Mouse (Mus musculus): ENCODE results near the gene Lemd2. TPM values are rescaled to one million over a fixed set of nuclear protein-coding genes. Genes with fewer than 3 reads are reported as not detected.

Gene Lemd2
- polyA plus RNA-seq, 2 experiments = 3.1 to 16.4 TPM

DNA sequence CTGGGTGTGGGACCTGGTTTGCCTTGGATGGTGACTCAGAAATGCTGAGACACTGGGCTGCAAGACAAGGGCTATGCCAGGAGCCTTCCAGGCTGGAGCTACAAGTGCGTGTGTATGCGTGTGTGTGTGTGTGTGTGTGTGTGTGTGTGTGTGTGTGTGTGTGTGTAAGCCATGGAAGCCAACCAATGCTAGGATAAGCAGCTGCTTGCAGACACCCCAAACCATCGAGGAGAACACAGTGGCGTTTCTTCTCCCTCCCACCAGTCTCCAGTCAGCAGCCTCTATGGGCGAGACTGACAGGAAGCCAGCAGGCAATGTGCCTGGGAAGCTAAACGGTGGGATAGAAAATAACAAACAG, 26.9 kb upstream of the Lemd2 start:
- ATAC-seq (ENCODE audit: insufficient read depth) = no peak
- TF ChIP-seq EP300 (IDR thresholded peaks at IDR 0.05; ENCODE audit: low read depth) = no peak
- no peak for TF ChIP-seq CTCF (IDR thresholded peaks at IDR 0.05; ENCODE audit: low read depth)
- DNase-seq (ENCODE audit: low read depth in 3 of 3, low spot score in 3 of 3) = no peak
- H3K36me3 ChIP-seq (replicated peaks; ENCODE audit: control insufficient read depth, insufficient read depth, low read depth) = no peaks in the 10 kb centered on the region
- H3K27ac ChIP-seq = no peak overlapping the region
- no peaks in the 10 kb centered on the region for H3K4me1 ChIP-seq (replicated peaks; ENCODE audit: control insufficient read depth in 2 of 2, insufficient read depth in 2 of 2, low read length in 1 of 2)
- no peak overlapping the region for H3K4me3 ChIP-seq (ENCODE audit: insufficient read depth in 1 of 2, low read depth in 2 of 2, low read length in 2 of 2)
- no peaks in the 10 kb centered on the region for H3K9me3 ChIP-seq (ENCODE audit: control insufficient read depth, low read length)
- H3K4me2 ChIP-seq (ENCODE audit: low read depth) = no peak overlapping the region
- WGBS (ENCODE audit: insufficient replicate concordance) = 45% methylated on average over 6 of the region's 6 CpGs
- no peak overlapping the region for H3K9ac ChIP-seq (replicated peaks)
- no peaks in the 10 kb centered on the region for H3K27me3 ChIP-seq (ENCODE audit: control insufficient read depth, insufficient read depth, low read length)

GRCm38 (mm10) chr17:27230455-27231145, 26.3 kb upstream of the Lemd2 start:
- no peaks in the 10 kb centered on the region for H3K9me3 ChIP-seq (ENCODE audit: control insufficient read depth, low read length)
- TF ChIP-seq EP300 (IDR thresholded peaks at IDR 0.05; ENCODE audit: low read depth) (no peak), CTCF (IDR thresholded peaks at IDR 0.05; ENCODE audit: low read depth) (no peak)
- H3K27ac ChIP-seq = no peak overlapping the region
- 45% methylated on average over 8 of the region's 8 CpGs for whole genome bisulfite sequencing (ENCODE audit: insufficient replicate concordance)
- H3K27me3 ChIP-seq (ENCODE audit: control insufficient read depth, insufficient read depth, low read length) = no peaks in the 10 kb centered on the region
- H3K9ac ChIP-seq (replicated peaks) = no peak overlapping the region
- no peak for ATAC-seq (ENCODE audit: insufficient read depth)
- H3K4me2 ChIP-seq (ENCODE audit: low read depth) = no peak overlapping the region
- H3K36me3 ChIP-seq (replicated peaks; ENCODE audit: control insufficient read depth, insufficient read depth, low read depth) = no peaks in the 10 kb centered on the region
- no peak overlapping the region for H3K4me3 ChIP-seq (ENCODE audit: insufficient read depth in 1 of 2, low read depth in 2 of 2, low read length in 2 of 2)
- no peaks in the 10 kb centered on the region for H3K4me1 ChIP-seq (replicated peaks; ENCODE audit: control insufficient read depth in 2 of 2, insufficient read depth in 2 of 2, low read length in 1 of 2)
- no peak for DNase-seq (ENCODE audit: low read depth in 3 of 3, low spot score in 3 of 3)

DNA sequence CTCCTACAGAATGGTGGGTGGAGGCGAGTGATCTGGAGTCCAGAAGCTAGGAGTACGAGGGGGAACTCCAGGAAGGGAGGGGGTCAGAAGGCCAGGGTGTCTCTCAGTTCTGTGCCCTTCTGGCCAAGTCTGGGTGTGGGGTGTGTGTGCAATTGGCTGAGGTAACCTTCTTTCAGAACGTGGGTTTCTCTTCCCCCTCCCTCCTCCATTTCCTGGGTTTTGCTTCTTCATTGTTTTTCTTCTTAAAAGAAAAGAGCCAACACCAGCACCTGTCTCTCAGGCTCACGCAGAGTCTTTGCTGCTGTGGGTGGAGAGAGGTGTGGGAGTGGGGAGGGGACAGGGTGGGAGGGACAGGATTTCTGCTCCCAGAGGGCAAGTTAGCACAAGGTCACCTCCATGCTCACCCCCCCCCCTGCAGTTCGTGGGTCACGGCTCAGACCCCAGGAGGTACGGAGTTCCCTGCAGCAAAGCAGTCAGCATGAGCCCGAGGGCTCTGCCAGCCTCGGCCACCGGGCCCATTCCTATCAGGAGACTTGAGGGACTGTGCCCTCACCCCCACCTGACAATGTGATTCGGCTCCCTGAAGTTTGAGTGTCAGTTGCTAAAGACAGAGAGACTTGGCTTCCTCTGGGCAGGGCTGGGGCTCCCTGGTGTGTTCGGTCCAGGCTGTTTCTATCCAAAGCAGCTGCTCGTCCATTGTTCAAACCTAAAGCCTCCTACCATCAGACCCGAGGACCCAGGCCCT, 25.6 kb upstream of the Lemd2 start:
- no peaks in the 10 kb centered on the region for H3K27me3 ChIP-seq (ENCODE audit: control insufficient read depth, insufficient read depth, low read length)
- H3K36me3 ChIP-seq (replicated peaks; ENCODE audit: control insufficient read depth, insufficient read depth, low read depth) = no peaks in the 10 kb centered on the region
- no peaks in the 10 kb centered on the region for H3K4me1 ChIP-seq (replicated peaks; ENCODE audit: control insufficient read depth in 2 of 2, insufficient read depth in 2 of 2, low read length in 1 of 2)
- DNase-seq (ENCODE audit: low read depth in 3 of 3, low spot score in 3 of 3) (no peak), ATAC-seq (ENCODE audit: insufficient read depth) (no peak)
- no peak overlapping the region for H3K9ac ChIP-seq (replicated peaks)
- H3K9me3 ChIP-seq (ENCODE audit: control insufficient read depth, low read length) = no peaks in the 10 kb centered on the region
- no peak for TF ChIP-seq EP300 (IDR thresholded peaks at IDR 0.05; ENCODE audit: low read depth)
- no peak for TF ChIP-seq CTCF (IDR thresholded peaks at IDR 0.05; ENCODE audit: low read depth)
- no peak overlapping the region for H3K4me3 ChIP-seq (ENCODE audit: insufficient read depth in 1 of 2, low read depth in 2 of 2, low read length in 2 of 2)
- no peak overlapping the region for H3K27ac ChIP-seq
- no peak overlapping the region for H3K4me2 ChIP-seq (ENCODE audit: low read depth)
- 24% methylated on average over 14 of the region's 14 CpGs for WGBS (ENCODE audit: insufficient replicate concordance)

DNA sequence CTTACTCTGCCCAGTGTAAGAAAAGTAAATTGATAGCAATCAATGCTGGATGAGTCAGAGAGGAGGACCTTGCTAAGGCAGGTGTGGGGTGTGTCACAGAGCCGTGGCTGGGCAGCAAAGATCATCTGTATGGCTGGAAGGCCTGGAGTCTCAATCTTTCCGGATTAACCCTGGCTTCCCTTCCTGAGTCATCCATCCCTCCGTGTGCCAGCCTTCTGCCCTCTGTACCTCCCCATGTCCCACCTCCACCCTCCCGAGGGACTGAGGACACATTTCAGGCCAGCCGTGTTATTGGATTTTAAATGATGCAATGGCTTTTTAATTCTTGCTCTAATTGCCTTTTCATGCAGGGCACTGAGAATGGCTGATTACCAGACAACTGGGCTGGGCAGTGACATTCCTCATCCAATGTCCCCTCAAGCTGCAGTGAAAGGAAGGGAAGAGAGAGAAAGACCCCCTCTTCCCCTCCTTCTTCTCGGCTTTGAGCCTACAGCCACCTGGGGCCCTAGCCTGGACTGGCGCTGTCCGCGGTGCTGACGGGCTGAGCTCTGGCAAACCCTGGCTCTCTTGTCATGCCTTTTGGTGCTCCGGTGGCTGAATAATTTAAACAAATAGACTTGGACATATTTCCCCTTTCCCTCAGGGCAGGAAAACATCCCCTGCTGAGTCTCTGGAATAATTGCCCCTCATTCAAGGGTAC, 24.1 kb upstream of the Lemd2 start:
- no peak overlapping the region for H3K9ac ChIP-seq (replicated peaks)
- H3K27me3 ChIP-seq (ENCODE audit: control insufficient read depth, insufficient read depth, low read length) = no peaks in the 10 kb centered on the region
- no peak overlapping the region for H3K27ac ChIP-seq
- no peak overlapping the region for H3K4me3 ChIP-seq (ENCODE audit: insufficient read depth in 1 of 2, low read depth in 2 of 2, low read length in 2 of 2)
- no peaks in the 10 kb centered on the region for H3K36me3 ChIP-seq (replicated peaks; ENCODE audit: control insufficient read depth, insufficient read depth, low read depth)
- no peaks in the 10 kb centered on the region for H3K9me3 ChIP-seq (ENCODE audit: control insufficient read depth, low read length)
- no peak for ATAC-seq (ENCODE audit: insufficient read depth)
- no peak for TF ChIP-seq CTCF (IDR thresholded peaks at IDR 0.05; ENCODE audit: low read depth)
- TF ChIP-seq EP300 (IDR thresholded peaks at IDR 0.05; ENCODE audit: low read depth) = no peak
- DNase-seq (ENCODE audit: low read depth in 3 of 3, low spot score in 3 of 3) = no peak
- H3K4me1 ChIP-seq (replicated peaks; ENCODE audit: control insufficient read depth in 2 of 2, insufficient read depth in 2 of 2, low read length in 1 of 2) = no peaks in the 10 kb centered on the region
- H3K4me2 ChIP-seq (ENCODE audit: low read depth) = no peak overlapping the region
- whole genome bisulfite sequencing (ENCODE audit: insufficient replicate concordance) = 21% methylated on average over 11 of the region's 11 CpGs

DNA sequence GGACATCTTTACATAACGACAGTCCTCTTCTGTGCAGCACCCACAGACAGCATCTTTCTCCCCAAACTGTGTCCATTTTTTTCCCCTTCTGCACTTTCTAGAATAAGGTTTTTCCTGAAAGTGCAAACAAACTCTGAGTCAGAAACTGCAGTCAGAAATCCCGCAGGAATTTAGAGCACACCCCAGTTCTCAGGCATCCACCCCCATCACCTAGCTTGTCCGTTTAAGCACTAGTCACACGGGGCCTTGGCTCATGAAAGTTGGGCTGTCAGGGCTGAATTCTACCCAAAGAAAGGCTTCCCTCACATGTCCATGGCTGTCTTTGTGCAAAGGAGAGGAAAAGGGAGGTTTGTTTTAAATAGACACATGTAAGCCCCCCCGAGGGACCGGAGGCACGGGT, 23.0 kb upstream of the Lemd2 start:
- whole genome bisulfite sequencing (ENCODE audit: insufficient replicate concordance) = 56% methylated on average over 7 of the region's 7 CpGs
- DNase-seq (ENCODE audit: low read depth in 3 of 3, low spot score in 3 of 3) (no peak), ATAC-seq (ENCODE audit: insufficient read depth) (no peak)

More for the DNA sequence above, 23.0 kb upstream of the Lemd2 start:
- H3K4me2 ChIP-seq (ENCODE audit: low read depth) = no peak overlapping the region
- no peak overlapping the region for H3K4me3 ChIP-seq (ENCODE audit: insufficient read depth in 1 of 2, low read depth in 2 of 2, low read length in 2 of 2)
- no peaks in the 10 kb centered on the region for H3K9me3 ChIP-seq (ENCODE audit: control insufficient read depth, low read length)
- no peak overlapping the region for H3K9ac ChIP-seq (replicated peaks)
- H3K36me3 ChIP-seq (replicated peaks; ENCODE audit: control insufficient read depth, insufficient read depth, low read depth) = no peaks in the 10 kb centered on the region
- no peak overlapping the region for H3K27ac ChIP-seq
- H3K27me3 ChIP-seq (ENCODE audit: control insufficient read depth, insufficient read depth, low read length) = no peaks in the 10 kb centered on the region
- TF ChIP-seq CTCF (IDR thresholded peaks at IDR 0.05; ENCODE audit: low read depth) = no peak
- no peak for TF ChIP-seq EP300 (IDR thresholded peaks at IDR 0.05; ENCODE audit: low read depth)
- no peaks in the 10 kb centered on the region for H3K4me1 ChIP-seq (replicated peaks; ENCODE audit: control insufficient read depth in 2 of 2, insufficient read depth in 2 of 2, low read length in 1 of 2)

Measured in liver, embryonic 14.5 days (tissue).